Mouse (Mus musculus) forebrain, embryonic 12.5 days (tissue): ENCODE measurements around the gene Cyth4. TPM values are rescaled to one million over a fixed set of nuclear protein-coding genes. Genes with fewer than 3 reads are reported as not detected.

Source experiments
- ATAC-seq: fragments of 200-750 bp; cut with Nextera tagmentation; 2 replicates; pipeline ENCODE4 v1.8.0; 2017; ENCODE audit warnings: moderate TSS enrichment; ENCODE audit not compliant: low FRiP score
- H3K27ac ChIP-seq: fragments of 300-500 bp; sonication (generic); 2 replicates; pipeline ENCODE4 v1.5.1; 2016; ENCODE audit warnings: mild to moderate bottlenecking
- H3K27me3 ChIP-seq: fragments of 300-500 bp; sonication (generic); 2 replicates; pipeline ENCODE4 v1.6.1; 2016; ENCODE audit warnings: mild to moderate bottlenecking
- H3K36me3 ChIP-seq: fragments of 300-500 bp; sonication (generic); replicated peaks from 2 replicates; pipeline ENCODE4 v1.6.1; 2016; ENCODE audit warnings: mild to moderate bottlenecking
- H3K4me1 ChIP-seq: fragments of 300-500 bp; sonication (generic); 2 replicates; pipeline ENCODE4 v1.6.1; 2016
- H3K4me2 ChIP-seq: fragments of 300-500 bp; sonication (generic); 2 replicates; pipeline ENCODE4 v1.6.1; 2016; ENCODE audit warnings: mild to moderate bottlenecking, moderate library complexity
- H3K4me3 ChIP-seq: fragments of 300-500 bp; sonication (generic); replicated peaks from 2 replicates; pipeline ENCODE4 v1.5.1; 2016; ENCODE audit warnings: mild to moderate bottlenecking
- H3K9ac ChIP-seq: fragments of 300-500 bp; sonication (generic); 2 replicates; pipeline ENCODE4 v1.6.1; 2016; ENCODE audit warnings: mild to moderate bottlenecking
- H3K9me3 ChIP-seq: fragments of 300-500 bp; sonication (generic); 2 replicates; pipeline ENCODE4 v1.6.1; 2016
- WGBS: fragments of 180-500 bp; shearing (Covaris S2); methylation state at CpG from one replicate; pipeline ENCODE4 v1.1.7; 2016; 5-methylcytosine and 5-hydroxymethylcytosine counted together
- polyA plus RNA-seq: library from polyadenylated mRNA; unstranded; fragments of >200 nt; fragmentation: Nextera tagmentation; extraction: Ambion mirVana; gene quantifications from 2 replicates; pipeline ENCODE4 v1.2.1, GENCODE M21; 2016

The Cyth4 gene
- polyA plus RNA-seq, 1 experiment from 2014 or later, result 4.5 TPM

GRCm38 (mm10) chr15:78601180-78601579, 4.3 kb downstream of the Cyth4 start:
- H3K36me3 ChIP-seq, result no peaks in the 10 kb centered on the region
- H3K4me3 ChIP-seq, result no peak overlapping the region
- ATAC-seq, result no peak
- H3K4me1 ChIP-seq, result peaks cover 4% of the 10 kb centered on the region
- H3K9me3 ChIP-seq, result no peaks in the 10 kb centered on the region
- no peak overlapping the region for H3K4me2 ChIP-seq
- 80% methylated on average over 6 of the region's 6 CpGs for WGBS
- no peak overlapping the region for H3K9ac ChIP-seq
- H3K27me3 ChIP-seq, result no peaks in the 10 kb centered on the region
- no peak overlapping the region for H3K27ac ChIP-seq

- WGBS, result 79% methylated on average over 6 of the region's 6 CpGs
- Histone ChIP-seq H3K4me3 (no peak overlapping the region), H3K4me2 (no peak overlapping the region), H3K27me3 (no peaks in the 10 kb centered on the region), H3K4me1 (peaks cover 4% of the 10 kb centered on the region), H3K36me3 (no peaks in the 10 kb centered on the region), H3K9me3 (no peaks in the 10 kb centered on the region), H3K27ac (no peak overlapping the region), H3K9ac (no peak overlapping the region)
- no peak for ATAC-seq
These were observed 7.4 kb downstream of the Cyth4 start for GRCm38 (mm10) chr15:78604255-78604654.

GRCm38 (mm10) chr15:78605371-78605791, 8.5 kb downstream of the Cyth4 start:
- H3K4me3 ChIP-seq, result no peak overlapping the region
- 57% methylated on average over 3 of the region's 3 CpGs for WGBS

GRCm38 (mm10) chr15:78606059-78606458, 9.2 kb downstream of the Cyth4 start:
- 87% methylated on average over 6 of the region's 6 CpGs for WGBS
- Histone ChIP-seq H3K27ac (no peak overlapping the region), H3K4me3 (no peak overlapping the region), H3K4me1 (peaks cover 8% of the 10 kb centered on the region), H3K36me3 (no peaks in the 10 kb centered on the region), H3K27me3 (no peaks in the 10 kb centered on the region), H3K4me2 (no peak overlapping the region), H3K9me3 (no peaks in the 10 kb centered on the region), H3K9ac (no peak overlapping the region)
- ATAC-seq, result no peak

More at GRCm38 (mm10) chr15:78605371-78605791, 8.5 kb downstream of the Cyth4 start:
- H3K27ac ChIP-seq, result no peak overlapping the region
- H3K4me2 ChIP-seq, result no peak overlapping the region
- no peak for ATAC-seq
- H3K4me1 ChIP-seq, result peaks cover 4% of the 10 kb centered on the region
- no peaks in the 10 kb centered on the region for H3K36me3 ChIP-seq
- H3K9me3 ChIP-seq, result no peaks in the 10 kb centered on the region
- no peaks in the 10 kb centered on the region for H3K27me3 ChIP-seq
- no peak overlapping the region for H3K9ac ChIP-seq

- Histone ChIP-seq H3K4me2 (no peak overlapping the region), H3K27ac (no peak overlapping the region), H3K9ac (no peak overlapping the region), H3K4me3 (no peak overlapping the region), H3K27me3 (no peaks in the 10 kb centered on the region), H3K36me3 (no peaks in the 10 kb centered on the region), H3K4me1 (peaks cover 12% of the 10 kb centered on the region), H3K9me3 (no peaks in the 10 kb centered on the region)
- 83% methylated on average over 4 of the region's 4 CpGs for WGBS
- ATAC-seq, result no peak
These were observed 10.6 kb downstream of the Cyth4 start for GRCm38 (mm10) chr15:78607463-78607862.

- H3K27ac ChIP-seq, result peak overlapping the region; percentile 21; the same call in 1 of the 2 replicates
- no peaks in the 10 kb centered on the region for H3K27me3 ChIP-seq
- H3K4me1 ChIP-seq, result peaks cover 8% of the 10 kb centered on the region
- H3K36me3 ChIP-seq, result no peaks in the 10 kb centered on the region
- H3K9ac ChIP-seq, result no peak overlapping the region
- no peak overlapping the region for H3K4me3 ChIP-seq
- no peak overlapping the region for H3K4me2 ChIP-seq
- ATAC-seq, result no peak
- 33% methylated on average over 12 of the region's 12 CpGs for WGBS
- H3K9me3 ChIP-seq, result no peaks in the 10 kb centered on the region
These were observed 14.0 kb downstream of the Cyth4 start for GRCm38 (mm10) chr15:78610705-78611462.

- no peak overlapping the region for H3K27ac ChIP-seq
- no peak overlapping the region for H3K9ac ChIP-seq
- ATAC-seq, result no peak
- H3K9me3 ChIP-seq, result no peaks in the 10 kb centered on the region
- no peaks in the 10 kb centered on the region for H3K36me3 ChIP-seq
- H3K27me3 ChIP-seq, result no peaks in the 10 kb centered on the region
- peaks cover 8% of the 10 kb centered on the region for H3K4me1 ChIP-seq
- no peak overlapping the region for H3K4me2 ChIP-seq
- H3K4me3 ChIP-seq, result no peak overlapping the region
- 89% methylated on average over 7 of the region's 7 CpGs for WGBS
These were observed 17.7 kb downstream of the Cyth4 start for GRCm38 (mm10) chr15:78614536-78614935.

GRCm38 (mm10) chr15:78616973-78617372, 20.1 kb downstream of the Cyth4 start:
- Histone ChIP-seq H3K9ac (no peak overlapping the region), H3K4me2 (no peak overlapping the region), H3K36me3 (no peaks in the 10 kb centered on the region), H3K27ac (no peak overlapping the region), H3K27me3 (peaks cover 7% of the 10 kb centered on the region), H3K4me3 (no peak overlapping the region), H3K4me1 (no peaks in the 10 kb centered on the region), H3K9me3 (no peaks in the 10 kb centered on the region)
- ATAC-seq, result no peak
- WGBS, result 85% methylated on average over 2 of the region's 2 CpGs

- H3K4me2 ChIP-seq, result no peak overlapping the region
- H3K9ac ChIP-seq, result no peak overlapping the region
- no peak overlapping the region for H3K4me3 ChIP-seq
- ATAC-seq, result peak; percentile 58; the same call in 1 of the 2 replicates
- WGBS, result 5% methylated on average over 5 of the region's 5 CpGs
- H3K9me3 ChIP-seq, result no peaks in the 10 kb centered on the region
- no peaks in the 10 kb centered on the region for H3K36me3 ChIP-seq
- peaks cover 14% of the 10 kb centered on the region for H3K27me3 ChIP-seq
- no peak overlapping the region for H3K27ac ChIP-seq
- H3K4me1 ChIP-seq, result peaks cover 7% of the 10 kb centered on the region; the same call in 1 of the 2 replicates
These were observed 26.6 kb downstream of the Cyth4 start for GRCm38 (mm10) chr15:78623426-78623825.

GRCm38 (mm10) chr15:78624431-78624950, 27.6 kb downstream of the Cyth4 start:
- H3K27me3 ChIP-seq, result peaks cover 17% of the 10 kb centered on the region
- H3K36me3 ChIP-seq, result no peaks in the 10 kb centered on the region
- H3K27ac ChIP-seq, result peak overlapping the region; percentile 36; the same call in 1 of the 2 replicates
- no peak overlapping the region for H3K9ac ChIP-seq
- no peak for ATAC-seq
- H3K4me3 ChIP-seq, result no peak overlapping the region
- no peaks in the 10 kb centered on the region for H3K9me3 ChIP-seq
- WGBS, result 62% methylated on average over 13 of the region's 13 CpGs
- H3K4me2 ChIP-seq, result no peak overlapping the region
- H3K4me1 ChIP-seq, result peaks cover 7% of the 10 kb centered on the region; the same call in 1 of the 2 replicates

- no peak for ATAC-seq
- Histone ChIP-seq H3K4me2 (no peak overlapping the region), H3K9ac (no peak overlapping the region), H3K27ac (peak overlapping the region; percentile 36; the same call in 1 of the 2 replicates), H3K27me3 (peaks cover 17% of the 10 kb centered on the region), H3K4me3 (no peak overlapping the region), H3K9me3 (no peaks in the 10 kb centered on the region), H3K4me1 (peaks cover 7% of the 10 kb centered on the region; the same call in 1 of the 2 replicates), H3K36me3 (no peaks in the 10 kb centered on the region)
- WGBS, result 78% methylated on average over 3 of the region's 3 CpGs
These were observed 28.1 kb downstream of the Cyth4 start for GRCm38 (mm10) chr15:78624961-78625360.

GRCm38 (mm10) chr15:78626285-78626684, 29.4 kb downstream of the Cyth4 start:
- H3K4me3 ChIP-seq, result no peak overlapping the region
- H3K27ac ChIP-seq, result no peak overlapping the region
- peaks cover 11% of the 10 kb centered on the region for H3K27me3 ChIP-seq
- 88% methylated on average over 13 of the region's 13 CpGs for WGBS
- peaks cover 14% of the 10 kb centered on the region for H3K4me1 ChIP-seq
- H3K36me3 ChIP-seq, result no peaks in the 10 kb centered on the region
- no peak overlapping the region for H3K9ac ChIP-seq
- no peak overlapping the region for H3K4me2 ChIP-seq
- H3K9me3 ChIP-seq, result no peaks in the 10 kb centered on the region
- ATAC-seq, result no peak
